Mouse (Mus musculus): Measurements from ENCODE around the gene Mreg. TPM values are rescaled to one million over a fixed set of nuclear protein-coding genes. Genes with fewer than 3 reads are reported as not detected.

The Mreg gene
- total and polyA plus RNA-seq, 3 experiments, result 50.6 to 69.8 (median 52.4) TPM

DNA sequence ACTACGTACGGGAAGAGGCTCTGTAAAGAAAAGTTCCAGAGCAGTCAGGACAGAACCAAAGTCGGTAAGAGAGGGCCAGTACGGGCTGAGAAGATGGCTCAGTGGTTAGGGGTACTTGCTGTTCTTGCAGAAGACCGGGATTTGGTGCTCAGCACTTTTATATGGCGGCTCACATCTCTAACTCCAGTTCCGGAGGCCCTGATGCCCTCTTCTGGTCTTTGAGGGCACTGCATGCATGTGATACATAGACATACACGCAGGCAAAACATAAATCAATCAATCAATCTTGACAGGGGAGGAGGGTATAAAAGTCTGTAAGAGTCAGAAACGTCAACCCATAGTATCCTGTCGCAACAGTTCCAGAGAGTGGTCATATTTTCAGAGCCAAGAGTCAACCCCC lies 45.1 kb downstream of the Mreg start:
- dilution Hi-C loops (cut with MboI; ENCODE audit: extremely low pct_ligation_motif_present, extremely low pct_unique_long_range_greater_than_20kb, low sequenced_read_pairs), result no loop called here
- in situ Hi-C loops (cut with MboI; ENCODE audit: low pct_ligation_motif_present, low pct_unique_long_range_greater_than_20kb, low sequenced_read_pairs), result no loop called here
- Histone ChIP-seq H3K4me2 (ENCODE audit: insufficient read depth, low read depth, poor library complexity, severe bottlenecking) (no peak overlapping the region), H3K4me1 (ENCODE audit: control insufficient read depth in 1 of 2, insufficient read depth in 2 of 2) (no peaks in the 10 kb centered on the region), H3K27me3 (replicated peaks) (no peaks in the 10 kb centered on the region), H3K4me3 (replicated peaks in 1 of 3; ENCODE audit: low read depth in 2 of 3, low read length in 2 of 3, poor library complexity in 1 of 3) (no peak overlapping the region), H3K9ac (ENCODE audit: insufficient read depth, low read depth) (no peak overlapping the region), H3K36me3 (replicated peaks in 1 of 2; ENCODE audit: control insufficient read depth in 1 of 2, insufficient read depth in 1 of 2, low read length in 1 of 2) (peaks cover 52 to 94% of the 10 kb centered on the region in 2 experiments), H3K79me2 (replicated peaks; ENCODE audit: control insufficient read depth, extremely low read depth, insufficient read depth, poor library complexity, severe bottlenecking) (peaks cover 6% of the 10 kb centered on the region), H3K9me3 (replicated peaks; ENCODE audit: low read length) (no peaks in the 10 kb centered on the region), H3K27ac (ENCODE audit: insufficient read depth, low read depth) (no peak overlapping the region)
- TF ChIP-seq NELFE (IDR thresholded peaks at IDR 0.05; ENCODE audit: low read depth, low read length), result no peak
- no peak for TF ChIP-seq IRF4 (IDR thresholded peaks at IDR 0.05; ENCODE audit: low read depth, low read length)
- TF ChIP-seq MAFK (IDR thresholded peaks at IDR 0.05; ENCODE audit: insufficient replicate concordance, low read length), result no peak
- no peak for TF ChIP-seq POLR2AphosphoS2 (IDR thresholded peaks at IDR 0.05; ENCODE audit: low read depth, low read length)
- TF ChIP-seq CHD2 (IDR thresholded peaks at IDR 0.05; ENCODE audit: low read length), result no peak
- no peak for TF ChIP-seq MYC (IDR thresholded peaks at IDR 0.05; ENCODE audit: low read depth, low read length)
- no peak for TF ChIP-seq SMC3 (IDR thresholded peaks at IDR 0.05; ENCODE audit: low read depth, low read length)
- no peak for TF ChIP-seq KAT2A (IDR thresholded peaks at IDR 0.05; ENCODE audit: insufficient replicate concordance, low read length)
- no peak for TF ChIP-seq ZKSCAN1 (IDR thresholded peaks at IDR 0.05; ENCODE audit: borderline replicate concordance, low read depth, low read length)
- TF ChIP-seq USF1 (IDR thresholded peaks at IDR 0.05; ENCODE audit: low read depth, low read length), result no peak
- no peak for TF ChIP-seq RCOR1 (conservative IDR thresholded peaks at IDR 0.05; ENCODE audit: low read depth, low read length)
- TF ChIP-seq JUND (conservative IDR thresholded peaks at IDR 0.05; ENCODE audit: low read depth, low read length), result no peak
- TF ChIP-seq MEF2A (IDR thresholded peaks at IDR 0.05; ENCODE audit: borderline replicate concordance, low read depth, low read length), result no peak
- no peak for TF ChIP-seq ELF1 (IDR thresholded peaks at IDR 0.05; ENCODE audit: low read depth, low read length)
- TF ChIP-seq MAX (IDR thresholded peaks at IDR 0.05; ENCODE audit: low read length), result no peak
- TF ChIP-seq JUN (IDR thresholded peaks at IDR 0.05; ENCODE audit: insufficient read depth, low read depth, low read length), result no peak
- TF ChIP-seq TBP (conservative IDR thresholded peaks at IDR 0.05; ENCODE audit: low read depth, low read length), result no peak
- no peak for DNase-seq (ENCODE audit: extremely low read depth)

DNA sequence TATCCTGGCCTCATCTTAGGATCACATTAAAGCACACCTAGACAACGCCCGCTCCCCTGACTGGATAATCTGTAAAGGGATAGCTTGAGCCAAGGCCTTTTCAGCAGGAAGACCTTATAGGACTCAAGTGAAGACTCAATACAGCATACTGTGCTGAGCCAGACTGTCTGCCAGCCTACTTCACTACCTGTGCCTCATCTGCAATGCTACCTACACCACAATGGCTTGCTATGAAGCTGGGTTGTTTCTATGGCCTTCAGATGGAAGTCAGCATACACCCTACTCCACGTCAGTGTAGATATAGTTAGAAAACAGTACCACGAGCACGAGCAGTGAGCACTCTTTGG lies 45.7 kb downstream of the Mreg start:
- Histone ChIP-seq H3K79me2 (replicated peaks; ENCODE audit: control insufficient read depth, extremely low read depth, insufficient read depth, poor library complexity, severe bottlenecking) (peaks cover 6% of the 10 kb centered on the region), H3K9ac (ENCODE audit: insufficient read depth, low read depth) (no peak overlapping the region), H3K4me1 (ENCODE audit: control insufficient read depth in 1 of 2, insufficient read depth in 2 of 2) (no peaks in the 10 kb centered on the region), H3K4me3 (replicated peaks in 1 of 3; ENCODE audit: low read depth in 2 of 3, low read length in 2 of 3, poor library complexity in 1 of 3) (no peak overlapping the region), H3K27ac (ENCODE audit: insufficient read depth, low read depth) (no peak overlapping the region), H3K36me3 (replicated peaks in 1 of 2; ENCODE audit: control insufficient read depth in 1 of 2, insufficient read depth in 1 of 2, low read length in 1 of 2) (peaks cover 55 to 94% of the 10 kb centered on the region in 2 experiments), H3K9me3 (replicated peaks; ENCODE audit: low read length) (no peaks in the 10 kb centered on the region), H3K4me2 (ENCODE audit: insufficient read depth, low read depth, poor library complexity, severe bottlenecking) (no peak overlapping the region), H3K27me3 (replicated peaks) (no peaks in the 10 kb centered on the region)
- no peak for DNase-seq (ENCODE audit: extremely low read depth)
- in situ Hi-C loops (cut with MboI; ENCODE audit: low pct_ligation_motif_present, low pct_unique_long_range_greater_than_20kb, low sequenced_read_pairs), result no loop called here
- dilution Hi-C loops (cut with MboI; ENCODE audit: extremely low pct_ligation_motif_present, extremely low pct_unique_long_range_greater_than_20kb, low sequenced_read_pairs), result no loop called here
- no peak for TF ChIP-seq KAT2A (IDR thresholded peaks at IDR 0.05; ENCODE audit: insufficient replicate concordance, low read length)
- no peak for TF ChIP-seq SIN3A (IDR thresholded peaks at IDR 0.05; ENCODE audit: low read length)
- TF ChIP-seq ZKSCAN1 (IDR thresholded peaks at IDR 0.05; ENCODE audit: borderline replicate concordance, low read depth, low read length), result no peak
- TF ChIP-seq MAZ (IDR thresholded peaks at IDR 0.05; ENCODE audit: low read depth, low read length), result no peak
- no peak for TF ChIP-seq GABPA (IDR thresholded peaks at IDR 0.05; ENCODE audit: insufficient replicate concordance, low read depth, low read length)
- TF ChIP-seq RCOR1 (conservative IDR thresholded peaks at IDR 0.05; ENCODE audit: low read depth, low read length), result no peak
- TF ChIP-seq IRF4 (IDR thresholded peaks at IDR 0.05; ENCODE audit: low read depth, low read length), result no peak
- no peak for TF ChIP-seq HCFC1 (IDR thresholded peaks at IDR 0.05; ENCODE audit: low read depth, low read length)
- TF ChIP-seq MYC (IDR thresholded peaks at IDR 0.05; ENCODE audit: low read depth, low read length), result no peak
- TF ChIP-seq JUN (IDR thresholded peaks at IDR 0.05; ENCODE audit: insufficient read depth, low read depth, low read length), result no peak
- no peak for TF ChIP-seq TBP (conservative IDR thresholded peaks at IDR 0.05; ENCODE audit: low read depth, low read length)
- no peak for TF ChIP-seq JUND (conservative IDR thresholded peaks at IDR 0.05; ENCODE audit: low read depth, low read length)
- no peak for TF ChIP-seq UBTF (IDR thresholded peaks at IDR 0.05; ENCODE audit: low read depth, low read length)
- TF ChIP-seq NELFE (IDR thresholded peaks at IDR 0.05; ENCODE audit: low read depth, low read length), result no peak
- no peak for TF ChIP-seq RAD21 (IDR thresholded peaks at IDR 0.05; ENCODE audit: low read depth, low read length)

Measured in CH12.LX (cell line).